Mouse (Mus musculus) stomach, embryonic 15.5 days (tissue): ENCODE results near the gene 1700018B08Rik. TPM values are rescaled to one million over a fixed set of nuclear protein-coding genes. Genes with fewer than 3 reads are reported as not detected.

Experiments used
- ATAC-seq: fragments of 200-750 bp; cut with Nextera tagmentation; 2 replicates; pipeline ENCODE4 v1.8.0; 2017; ENCODE audit warnings: low read depth, moderate number of reproducible peaks, moderate TSS enrichment; ENCODE audit not compliant: insufficient read depth, low FRiP score
- H3K27ac ChIP-seq: fragments of 300-500 bp; sonication (generic); 2 replicates; pipeline ENCODE4 v1.5.1; 2015; ENCODE audit warnings: mild to moderate bottlenecking, inconsistent platforms
- H3K27me3 ChIP-seq: fragments of 300-500 bp; sonication (generic); replicated peaks from 2 replicates; pipeline ENCODE4 v1.6.1; 2015; ENCODE audit warnings: inconsistent platforms
- H3K36me3 ChIP-seq: fragments of 300-500 bp; sonication (generic); 2 replicates; pipeline ENCODE4 v1.6.1; 2015; ENCODE audit warnings: inconsistent platforms
- H3K4me1 ChIP-seq: fragments of 300-500 bp; sonication (generic); 2 replicates; pipeline ENCODE4 v1.6.1; 2015; ENCODE audit warnings: inconsistent platforms
- H3K4me2 ChIP-seq: fragments of 300-500 bp; sonication (generic); 2 replicates; pipeline ENCODE4 v1.6.1; 2015; ENCODE audit warnings: mild to moderate bottlenecking, inconsistent platforms
- H3K4me3 ChIP-seq: fragments of 300-500 bp; sonication (generic); replicated peaks from 2 replicates; pipeline ENCODE4 v1.5.1; 2015; ENCODE audit warnings: inconsistent platforms
- H3K9ac ChIP-seq: fragments of 300-500 bp; sonication (generic); 2 replicates; pipeline ENCODE4 v1.6.1; 2015; ENCODE audit warnings: inconsistent platforms
- H3K9me3 ChIP-seq: fragments of 300-500 bp; sonication (generic); 2 replicates; pipeline ENCODE4 v1.6.1; 2016; ENCODE audit warnings: inconsistent platforms
- WGBS: fragments of 180-500 bp; shearing (Covaris S2); methylation state at CpG from one replicate; pipeline ENCODE4 v1.1.7; 2015; 5-methylcytosine and 5-hydroxymethylcytosine counted together
- polyA plus RNA-seq: library from polyadenylated mRNA; unstranded; fragments of >200 nt; fragmentation: Nextera tagmentation; extraction: Ambion mirVana; gene quantifications from 2 replicates; pipeline ENCODE4 v1.2.1, GENCODE M21; 2015

1700018B08Rik gene
- not detected in 2 replicates for polyA plus RNA-seq

- no peak within 1 kb of the TSS for H3K9ac ChIP-seq
- no peaks in the 10 kb centered on the region for H3K36me3 ChIP-seq
- 81% methylated on average over 12 of the region's 12 CpGs for WGBS
- no peaks in the 10 kb centered on the region for H3K4me1 ChIP-seq
- no peak within 1 kb of the TSS for H3K27ac ChIP-seq
- H3K9me3 ChIP-seq: no peaks in the 10 kb centered on the region
- H3K4me3 ChIP-seq: no peak within 1 kb of the TSS
- no peak within 1 kb of the TSS for H3K4me2 ChIP-seq
- H3K27me3 ChIP-seq: 0 out of 2 replicates have a peak, but pooled peaks cover under 1% of the 10 kb centered on the region
- no peak for ATAC-seq
Measured at GRCm38 (mm10) chr8:121544276-121544785, at the start of gene 1700018B08Rik. Gene 1700018B08Rik (minus strand): TSS chr8:121544320.

GRCm38 (mm10) chr8:121593293-121593692 is 49.2 kb upstream of the 1700018B08Rik start:
- Histone ChIP-seq H3K9ac (no peak overlapping the region), H3K27ac (no peak overlapping the region)

GRCm38 (mm10) chr8:121591178-121592066 is 47.3 kb upstream of the 1700018B08Rik start:
- Histone ChIP-seq H3K27ac (peak overlapping the region; percentile 67; the same call in 1 of the 2 replicates), H3K27me3 (no peaks in the 10 kb centered on the region), H3K36me3 (peaks cover 24% of the 10 kb centered on the region), H3K4me1 (peaks cover 25% of the 10 kb centered on the region), H3K9ac (peak overlapping the region; percentile 42), H3K4me2 (peak overlapping the region; percentile 89), H3K4me3 (peak overlapping the region; percentile 97), H3K9me3 (no peaks in the 10 kb centered on the region)
- no peak for ATAC-seq
- 12% methylated on average over 20 of the region's 20 CpGs for WGBS

More at GRCm38 (mm10) chr8:121593293-121593692, 49.2 kb upstream of the 1700018B08Rik start:
- H3K36me3 ChIP-seq: peaks cover 31% of the 10 kb centered on the region
- H3K9me3 ChIP-seq: no peaks in the 10 kb centered on the region
- H3K4me2 ChIP-seq: no peak overlapping the region
- peaks cover 25% of the 10 kb centered on the region for H3K4me1 ChIP-seq
- no peak overlapping the region for H3K4me3 ChIP-seq
- 86% methylated on average over 5 of the region's 5 CpGs for WGBS
- ATAC-seq: no peak
- H3K27me3 ChIP-seq: no peaks in the 10 kb centered on the region

- peak within 1 kb of the TSS; percentile 93 for H3K9ac ChIP-seq
- ATAC-seq: peak; percentile 86
- H3K27me3 ChIP-seq: no peaks in the 10 kb centered on the region
- peak within 1 kb of the TSS; percentile 67 for H3K27ac ChIP-seq
- H3K36me3 ChIP-seq: peaks cover 19% of the 10 kb centered on the region
- peak within 1 kb of the TSS; percentile 97 for H3K4me3 ChIP-seq
- no peaks in the 10 kb centered on the region for H3K9me3 ChIP-seq
- under 1% methylated on average over 94 of the region's 94 CpGs for WGBS
- peaks cover 25% of the 10 kb centered on the region for H3K4me1 ChIP-seq
- H3K4me2 ChIP-seq: peak within 1 kb of the TSS; percentile 89
Measured at GRCm38 (mm10) chr8:121590203-121591177, 46.4 kb upstream of the 1700018B08Rik start, which contains the start of gene Map1lc3b. Gene Map1lc3b (plus strand): TSS chr8:121590361.

- Histone ChIP-seq H3K36me3 (peaks cover 9% of the 10 kb centered on the region; the same call in 1 of the 2 replicates), H3K4me3 (no peak overlapping the region), H3K27me3 (no peaks in the 10 kb centered on the region), H3K27ac (no peak overlapping the region), H3K9ac (no peak overlapping the region), H3K4me2 (no peak overlapping the region; the same call in 1 of the 2 replicates), H3K9me3 (no peaks in the 10 kb centered on the region), H3K4me1 (peaks cover 26% of the 10 kb centered on the region)
- WGBS: 52% methylated on average over 2 of the region's 2 CpGs
- no peak for ATAC-seq
Measured at GRCm38 (mm10) chr8:121589205-121589726, 45.1 kb upstream of the 1700018B08Rik start.

- ATAC-seq: no peak
Measured at GRCm38 (mm10) chr8:121588750-121589149, 44.6 kb upstream of the 1700018B08Rik start.

GRCm38 (mm10) chr8:121585159-121585825 is 41.2 kb upstream of the 1700018B08Rik start:
- WGBS: 1% methylated on average over 47 of the region's 47 CpGs
- Histone ChIP-seq H3K27me3 (no peaks in the 10 kb centered on the region), H3K9ac (peak overlapping the region; percentile 46; the same call in 1 of the 2 replicates), H3K27ac (no peak overlapping the region), H3K36me3 (no peaks in the 10 kb centered on the region), H3K4me2 (peak overlapping the region; percentile 73), H3K4me1 (peaks cover 4% of the 10 kb centered on the region), H3K9me3 (no peaks in the 10 kb centered on the region), H3K4me3 (peak overlapping the region; percentile 60)
- ATAC-seq: peak; percentile 94

More at GRCm38 (mm10) chr8:121588750-121589149, 44.6 kb upstream of the 1700018B08Rik start:
- H3K4me3 ChIP-seq: no peak overlapping the region
- H3K4me1 ChIP-seq: peaks cover 21% of the 10 kb centered on the region
- H3K9ac ChIP-seq: no peak overlapping the region
- H3K9me3 ChIP-seq: no peaks in the 10 kb centered on the region
- H3K27ac ChIP-seq: no peak overlapping the region
- H3K36me3 ChIP-seq: 0 out of 2 replicates have a peak, but pooled peaks cover 3% of the 10 kb centered on the region
- no peaks in the 10 kb centered on the region for H3K27me3 ChIP-seq
- no peak overlapping the region for H3K4me2 ChIP-seq
- WGBS: 81% methylated on average over 4 of the region's 4 CpGs

- Histone ChIP-seq H3K4me3 (peak overlapping the region; percentile 60), H3K4me2 (peak overlapping the region; percentile 73), H3K4me1 (peaks cover 6% of the 10 kb centered on the region), H3K9me3 (no peaks in the 10 kb centered on the region), H3K27me3 (no peaks in the 10 kb centered on the region), H3K36me3 (no peaks in the 10 kb centered on the region), H3K27ac (no peak overlapping the region), H3K9ac (no peak overlapping the region)
- no peak for ATAC-seq
- WGBS: 44% methylated on average over 13 of the region's 13 CpGs
Measured at GRCm38 (mm10) chr8:121584730-121585129, 40.6 kb upstream of the 1700018B08Rik start.

- Histone ChIP-seq H3K4me2 (no peak overlapping the region), H3K9ac (no peak overlapping the region), H3K36me3 (no peaks in the 10 kb centered on the region), H3K4me3 (no peak overlapping the region), H3K9me3 (no peaks in the 10 kb centered on the region), H3K27me3 (no peaks in the 10 kb centered on the region), H3K4me1 (peaks cover 11% of the 10 kb centered on the region), H3K27ac (no peak overlapping the region)
- ATAC-seq: no peak
- 54% methylated on average over 8 of the region's 8 CpGs for WGBS
Measured at GRCm38 (mm10) chr8:121583653-121584052, 39.5 kb upstream of the 1700018B08Rik start.

GRCm38 (mm10) chr8:121580465-121580864 is 36.3 kb upstream of the 1700018B08Rik start:
- no peaks in the 10 kb centered on the region for H3K36me3 ChIP-seq
- WGBS: 13% methylated on average over 9 of the region's 9 CpGs
- H3K4me2 ChIP-seq: no peak overlapping the region
- H3K4me1 ChIP-seq: peaks cover 28% of the 10 kb centered on the region
- H3K9ac ChIP-seq: no peak overlapping the region
- H3K9me3 ChIP-seq: no peaks in the 10 kb centered on the region
- ATAC-seq: no peak
- no peak overlapping the region for H3K4me3 ChIP-seq
- H3K27ac ChIP-seq: peak overlapping the region; percentile 6; the same call in 1 of the 2 replicates
- no peaks in the 10 kb centered on the region for H3K27me3 ChIP-seq
